Mouse (Mus musculus): Measurements from ENCODE around the gene Slc25a21.

Slc25a21 gene

DNA sequence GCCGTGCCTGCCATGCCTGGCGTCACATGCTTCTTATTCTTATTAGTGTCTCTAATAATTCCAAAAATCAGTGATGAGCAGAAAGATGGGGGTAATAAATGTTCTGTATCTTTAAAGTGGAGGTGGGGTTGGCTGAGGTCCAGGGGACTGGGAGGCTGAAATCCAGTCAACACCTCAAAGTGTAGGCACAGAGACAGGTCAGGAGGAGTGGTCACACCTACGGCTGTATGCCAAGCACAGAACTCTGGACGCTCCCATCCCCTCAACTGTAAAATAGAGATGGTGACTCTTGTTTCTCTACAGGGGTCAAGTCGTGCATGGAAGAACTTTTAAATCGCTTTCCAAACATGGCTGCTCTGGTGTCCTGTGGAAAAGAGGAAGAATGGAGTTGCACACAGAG, 429.8 kb downstream of the Slc25a21 start:
- no peak for DNase-seq (ENCODE audit: low spot score in 2 of 2)

DNA sequence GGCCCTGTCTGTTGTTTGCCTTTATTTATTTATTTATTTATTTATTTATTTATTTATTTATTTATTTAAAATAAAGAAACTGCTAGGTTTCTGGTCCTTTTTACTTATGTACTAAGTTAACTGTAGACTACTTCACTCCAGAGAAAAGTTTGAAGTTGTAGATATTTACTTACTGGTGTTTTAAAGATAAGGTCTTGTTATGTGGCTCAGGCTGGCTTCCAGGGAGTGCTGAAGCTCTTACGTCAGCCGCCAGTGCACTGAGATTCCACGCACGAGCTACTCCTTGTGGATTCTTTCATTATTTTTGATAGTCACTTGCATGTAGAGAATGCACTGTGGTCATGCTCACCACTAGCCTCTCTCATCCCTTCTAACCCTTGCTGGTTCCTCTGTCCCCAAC, 460.2 kb downstream of the Slc25a21 start:
- DNase-seq (ENCODE audit: low spot score in 2 of 2) = no peak

DNA sequence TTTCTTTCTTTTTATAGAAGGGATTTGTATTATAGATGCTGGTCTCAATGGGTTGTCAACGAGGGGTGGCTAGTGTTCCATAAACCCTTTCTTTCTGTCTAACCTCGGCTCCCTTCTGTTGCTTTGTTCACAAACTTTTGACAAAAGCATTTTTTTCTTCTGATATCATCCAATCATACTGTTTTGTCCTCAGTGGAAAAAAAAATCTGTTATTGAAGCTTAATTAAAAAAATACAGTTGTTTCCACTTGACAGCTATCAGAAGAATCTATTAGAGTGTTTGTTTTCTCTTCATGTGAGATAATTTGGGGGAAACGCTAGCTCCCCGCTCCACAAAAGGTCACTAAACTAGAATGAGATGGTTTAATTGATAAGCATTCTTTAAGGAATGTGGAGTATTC, 469.6 kb downstream of the Slc25a21 start:
- no peak for DNase-seq (ENCODE audit: low spot score in 2 of 2)

DNA sequence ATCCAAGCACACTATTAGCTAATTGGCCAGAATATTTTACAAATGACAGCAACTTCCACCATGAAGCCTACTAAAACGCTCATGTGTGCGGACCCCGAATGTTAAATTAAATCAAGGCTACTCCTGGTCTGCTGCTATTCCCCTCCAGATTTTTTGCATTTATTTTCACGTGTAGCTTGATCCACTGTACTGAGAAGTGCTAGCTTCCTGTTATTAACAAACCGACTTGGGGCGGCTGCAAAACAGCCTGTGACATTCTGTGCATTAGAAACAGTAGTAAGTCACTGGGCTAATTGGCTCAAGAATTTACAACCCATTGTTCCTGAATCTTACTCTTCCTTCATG, 478.6 kb downstream of the Slc25a21 start:
- no peak for DNase-seq (ENCODE audit: low spot score in 2 of 2)

DNA sequence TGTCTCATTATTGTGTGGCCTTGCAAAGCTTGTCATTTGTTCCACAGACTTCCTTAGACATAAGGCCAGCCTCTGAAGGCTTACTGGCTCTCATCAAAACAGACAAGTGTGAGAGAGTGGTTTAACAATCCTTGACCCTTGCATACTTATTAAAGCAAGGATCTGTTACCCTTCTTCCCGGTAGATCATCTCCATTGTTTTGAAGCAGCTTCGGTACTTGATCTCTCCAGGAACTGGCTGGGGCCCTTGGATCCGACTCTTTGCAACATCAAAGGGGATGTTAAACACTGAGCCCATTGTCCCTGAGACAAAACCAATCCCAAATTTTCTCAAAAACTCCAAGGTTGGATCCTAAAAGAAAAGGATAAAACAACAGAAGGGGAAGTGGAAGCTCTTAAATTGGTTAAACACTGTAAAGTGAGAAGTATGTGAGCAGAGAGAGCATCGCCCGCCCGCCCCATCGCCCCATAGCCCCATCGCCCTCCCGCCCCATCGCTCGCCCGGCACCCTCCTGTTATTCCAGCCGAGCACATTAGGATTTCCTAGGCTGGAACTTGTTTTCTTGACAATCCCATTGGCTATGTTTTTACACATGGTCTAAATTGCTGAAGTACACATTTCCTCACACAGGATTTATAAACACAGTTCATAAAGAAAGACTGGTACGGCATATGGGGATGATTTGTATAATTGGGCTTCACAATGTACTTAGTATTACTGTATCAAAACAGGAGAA, 479.1 kb downstream of the Slc25a21 start:
- no peak for DNase-seq (ENCODE audit: low spot score in 2 of 2)

DNA sequence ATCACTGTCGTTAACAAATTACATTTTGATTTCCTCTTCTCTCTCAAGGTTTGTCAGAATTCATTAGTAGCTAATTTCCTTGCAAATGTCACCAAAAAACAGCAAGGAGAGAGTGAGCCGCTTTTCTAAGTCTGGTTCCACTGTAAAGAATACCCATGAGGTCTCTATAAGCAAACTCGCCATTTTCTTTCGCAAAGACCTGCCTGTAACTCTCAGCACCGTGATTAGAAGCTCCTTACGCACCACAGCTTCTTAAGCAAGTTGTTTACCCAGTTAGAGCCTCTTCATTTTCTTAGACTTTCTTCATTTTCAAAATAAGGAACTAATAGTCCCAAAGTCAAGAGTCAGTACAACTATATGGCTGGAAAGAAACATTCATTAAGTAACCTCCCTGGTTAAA, 496.3 kb downstream of the Slc25a21 start:
- DNase-seq (ENCODE audit: low spot score in 2 of 2) = no peak

DNA sequence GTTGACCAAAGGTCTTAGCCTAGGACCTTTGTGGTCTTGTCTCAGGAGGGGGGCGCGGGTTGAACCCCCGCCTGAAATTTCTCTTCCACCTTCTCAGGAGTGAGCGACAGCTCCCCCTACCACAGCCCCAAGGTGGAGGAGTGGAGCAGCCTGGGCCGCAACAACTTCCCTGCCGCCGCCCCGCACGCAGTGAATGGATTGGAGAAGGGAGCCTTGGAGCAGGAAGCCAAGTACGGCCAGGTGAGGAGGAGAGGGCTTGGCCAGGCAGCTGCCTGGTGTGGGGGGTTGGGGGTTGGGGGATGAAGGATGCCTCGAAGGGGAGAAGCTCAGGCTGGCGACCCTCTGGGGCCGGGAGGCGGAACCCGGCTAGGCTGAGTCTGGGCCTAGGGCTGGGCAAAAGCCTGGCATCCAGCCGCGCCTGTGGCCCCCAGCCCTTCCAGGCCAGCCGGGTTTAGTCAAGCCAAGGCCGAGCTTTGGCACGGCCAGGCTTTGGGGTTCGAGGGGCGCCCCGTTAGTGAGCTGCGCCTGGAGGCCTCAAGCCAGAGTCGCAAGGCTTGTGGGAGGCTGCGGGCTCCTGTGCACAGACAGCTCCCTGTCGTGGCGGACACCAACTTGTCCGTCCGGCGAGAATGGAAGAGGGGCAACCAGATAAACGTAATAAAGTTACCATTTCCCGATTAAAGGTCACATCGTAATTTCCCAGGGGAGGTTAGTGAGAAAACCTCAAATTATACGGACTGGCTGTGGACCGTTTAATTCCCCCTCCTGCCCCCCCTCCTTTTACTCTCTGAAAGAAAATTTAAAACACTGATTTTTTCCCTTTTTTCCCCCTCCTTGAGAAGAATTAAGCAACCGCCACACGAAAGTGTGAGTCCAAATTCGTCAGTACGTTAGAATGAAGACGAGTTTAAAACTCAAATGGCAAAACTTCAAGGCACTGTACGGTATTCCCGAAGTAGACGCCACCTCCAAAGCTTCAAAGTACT, 497.1 kb downstream of the Slc25a21 start:
- DNase-seq (ENCODE audit: low spot score in 2 of 2) = no peak

DNA sequence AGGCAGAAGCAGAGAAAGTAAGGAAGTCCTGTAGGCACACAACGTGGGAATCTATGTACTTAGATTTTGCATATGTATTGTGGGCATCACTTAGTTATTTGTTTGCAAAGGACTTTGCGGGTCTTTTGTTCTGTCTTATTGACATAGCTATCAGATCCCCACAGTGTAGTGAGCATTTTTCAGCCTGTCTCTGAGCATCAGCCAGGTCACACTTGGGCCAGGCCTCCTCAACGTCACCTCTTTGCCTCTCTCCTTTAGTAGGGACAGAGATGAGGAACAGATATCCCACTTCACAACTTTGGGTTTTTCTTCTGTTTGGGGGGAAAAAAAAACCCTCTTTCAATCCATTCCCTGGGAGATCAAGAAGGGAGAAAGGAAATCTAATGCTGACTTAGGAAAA, 497.9 kb downstream of the Slc25a21 start:
- no peak for DNase-seq (ENCODE audit: low spot score in 2 of 2)

DNA sequence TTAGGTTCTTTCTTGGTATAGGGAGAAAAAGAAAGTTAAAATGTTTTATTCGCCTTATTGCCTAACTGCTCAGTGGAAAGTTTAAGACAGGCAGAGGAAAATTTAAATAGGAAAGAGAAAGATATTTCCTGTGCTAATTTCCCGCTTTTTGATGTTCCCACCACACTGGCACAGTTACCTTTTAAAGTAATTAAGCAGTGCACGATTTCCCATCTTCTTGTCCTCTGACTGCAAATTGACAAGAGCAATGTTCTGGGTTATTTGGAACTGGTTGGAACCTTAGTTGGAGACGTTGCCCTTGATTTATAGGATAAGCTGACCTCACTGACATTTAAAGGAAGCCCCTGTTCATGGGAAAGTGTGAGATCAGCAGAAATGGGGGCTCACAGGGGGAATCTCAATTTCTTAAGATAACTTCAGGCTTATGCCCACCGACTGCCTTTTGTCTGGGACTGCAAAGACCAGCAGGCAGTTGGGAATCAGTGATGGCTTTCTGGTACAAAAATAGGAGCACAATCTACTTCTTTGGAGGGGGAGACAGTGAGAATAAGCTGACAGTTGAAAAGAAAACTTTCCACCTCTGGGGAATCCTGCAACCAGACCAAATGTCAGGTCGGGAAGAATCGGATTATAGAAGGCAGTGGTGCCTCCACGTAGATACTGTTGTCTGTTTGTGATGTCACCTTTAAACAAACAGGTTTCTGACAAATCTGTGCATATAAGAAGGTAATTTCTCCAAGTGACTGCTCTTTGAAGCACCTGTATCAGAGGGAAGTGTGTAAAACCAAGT, 498.9 kb downstream of the Slc25a21 start:
- no peak for DNase-seq (ENCODE audit: low spot score in 2 of 2)

DNA sequence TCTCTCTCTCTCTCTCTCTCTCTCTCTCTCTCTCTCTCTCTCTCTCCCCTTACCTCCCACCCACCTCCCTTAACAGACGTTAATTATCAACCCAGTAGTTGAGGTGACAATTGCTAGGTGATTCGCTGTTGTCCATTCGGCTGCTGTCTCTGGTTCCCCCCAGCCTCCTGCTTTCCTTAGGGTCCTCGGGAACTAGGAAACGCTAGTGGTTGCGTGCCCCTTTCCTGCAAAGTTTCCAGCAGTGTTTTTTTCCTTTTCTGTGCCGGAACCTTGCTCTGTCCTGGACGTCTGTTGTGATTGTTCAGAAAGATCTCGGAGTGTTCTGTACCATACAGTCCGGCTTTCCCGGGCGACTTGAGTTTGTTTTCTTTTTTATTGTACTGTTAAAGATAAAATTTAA, 499.5 kb downstream of the Slc25a21 start:
- DNase-seq (ENCODE audit: low spot score in 2 of 2) = no peak

DNA sequence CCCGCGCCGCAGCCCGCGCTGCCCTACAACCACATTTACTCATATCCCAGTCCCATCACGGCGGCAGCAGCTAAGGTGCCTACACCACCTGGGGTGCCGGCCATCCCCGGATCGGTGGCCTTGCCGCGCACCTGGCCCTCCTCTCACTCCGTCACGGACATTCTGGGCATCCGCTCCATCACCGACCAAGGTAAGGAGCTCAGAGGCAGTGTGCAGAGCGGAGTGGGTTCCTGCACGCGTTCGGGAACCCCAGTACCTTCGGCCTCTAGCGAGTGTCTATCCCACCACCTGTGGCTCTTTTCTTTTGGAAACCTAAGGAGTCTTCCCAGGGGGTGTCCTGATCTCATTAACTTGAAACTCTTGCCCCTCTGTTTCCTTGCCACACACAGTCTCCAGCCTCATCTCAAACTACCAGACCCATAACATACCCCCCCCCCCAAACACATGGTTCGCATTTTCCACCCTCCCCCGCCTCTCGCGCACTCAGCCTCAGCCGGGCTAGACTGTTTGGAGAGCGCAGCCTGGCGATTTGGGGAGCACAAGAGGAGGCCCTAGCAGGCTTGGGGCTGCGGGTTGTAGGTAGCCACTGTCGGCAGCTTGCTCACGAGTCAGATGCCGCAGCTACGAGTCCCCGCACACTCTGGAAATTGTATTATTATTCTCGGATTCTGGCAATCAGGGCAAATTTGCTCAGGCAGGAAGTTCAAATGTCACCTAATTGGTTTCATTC, 500.1 kb downstream of the Slc25a21 start:
- DNase-seq (ENCODE audit: low spot score in 2 of 2) = no peak

DNA sequence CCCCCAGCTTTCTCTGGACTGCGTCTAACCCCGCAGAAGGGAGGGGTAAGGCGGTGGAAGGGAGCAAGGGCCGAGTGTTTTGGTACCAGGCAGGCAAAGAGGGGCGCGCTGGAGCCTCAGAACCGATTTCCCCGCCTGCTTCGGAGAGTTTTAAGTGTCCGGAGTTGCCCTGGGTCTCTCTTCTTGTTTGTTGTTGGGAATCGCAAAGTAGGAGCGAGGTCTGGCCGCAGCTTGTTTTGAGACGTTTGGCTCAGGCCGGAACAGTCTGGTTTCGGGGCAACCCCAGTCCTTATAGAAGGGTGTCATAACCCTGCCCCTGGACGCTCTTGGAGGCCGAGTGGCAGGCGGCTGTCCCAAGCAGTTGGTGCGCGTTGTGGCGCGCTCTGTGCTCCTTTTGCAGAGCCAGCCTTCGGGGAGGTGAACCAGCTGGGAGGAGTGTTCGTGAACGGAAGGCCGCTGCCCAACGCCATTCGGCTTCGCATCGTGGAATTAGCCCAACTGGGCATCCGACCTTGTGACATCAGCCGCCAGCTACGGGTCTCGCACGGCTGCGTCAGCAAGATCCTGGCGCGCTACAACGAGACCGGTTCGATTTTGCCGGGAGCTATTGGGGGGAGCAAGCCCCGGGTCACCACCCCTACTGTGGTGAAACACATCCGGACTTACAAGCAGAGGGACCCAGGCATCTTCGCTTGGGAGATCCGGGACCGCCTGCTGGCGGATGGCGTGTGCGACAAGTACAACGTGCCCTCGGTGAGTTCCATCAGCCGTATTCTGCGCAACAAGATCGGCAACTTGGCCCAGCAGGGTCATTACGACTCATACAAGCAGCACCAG, 500.9 kb downstream of the Slc25a21 start:
- DNase-seq (ENCODE audit: low spot score in 2 of 2) = no peak

DNA sequence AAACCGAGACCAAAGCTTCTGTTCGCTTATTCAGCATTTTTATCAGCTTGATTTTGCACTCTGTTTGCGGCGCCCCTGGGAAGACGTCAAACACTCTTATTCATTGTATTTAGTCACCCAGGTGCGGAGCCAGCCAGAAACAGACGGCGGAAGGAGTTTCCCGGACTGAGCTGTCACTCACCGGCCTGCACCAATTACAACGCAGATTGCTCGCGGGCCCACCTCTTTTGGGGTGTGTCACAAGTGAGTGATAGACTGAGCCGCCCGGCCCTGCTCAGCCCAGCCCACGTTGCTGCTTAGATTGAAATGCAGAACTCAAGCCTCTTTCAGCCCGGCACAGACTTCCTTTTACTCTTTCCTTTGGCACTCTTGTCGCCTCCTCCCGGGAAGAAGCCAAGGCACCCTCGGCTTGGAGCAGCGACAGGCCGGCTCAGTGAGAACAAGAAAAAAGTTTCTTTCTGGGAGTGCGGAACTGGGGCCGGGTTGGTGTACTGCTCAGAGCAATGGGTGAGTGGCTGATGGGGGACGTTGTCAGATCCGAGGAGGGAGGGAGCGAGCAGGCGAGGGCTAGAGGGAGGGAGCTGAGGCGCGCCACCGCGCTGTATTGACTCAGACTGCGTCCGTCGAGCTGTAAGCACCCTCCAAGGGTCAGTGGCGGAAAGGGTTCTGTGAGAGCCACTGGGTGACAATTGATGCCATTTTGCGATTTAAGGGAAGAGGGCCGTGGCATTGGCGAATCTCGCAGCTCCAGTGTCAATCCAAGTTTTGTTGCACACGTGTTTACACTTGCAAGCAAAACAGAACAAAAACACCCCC, 501.7 kb downstream of the Slc25a21 start:
- DNase-seq (ENCODE audit: low spot score in 2 of 2) = no peak

DNA sequence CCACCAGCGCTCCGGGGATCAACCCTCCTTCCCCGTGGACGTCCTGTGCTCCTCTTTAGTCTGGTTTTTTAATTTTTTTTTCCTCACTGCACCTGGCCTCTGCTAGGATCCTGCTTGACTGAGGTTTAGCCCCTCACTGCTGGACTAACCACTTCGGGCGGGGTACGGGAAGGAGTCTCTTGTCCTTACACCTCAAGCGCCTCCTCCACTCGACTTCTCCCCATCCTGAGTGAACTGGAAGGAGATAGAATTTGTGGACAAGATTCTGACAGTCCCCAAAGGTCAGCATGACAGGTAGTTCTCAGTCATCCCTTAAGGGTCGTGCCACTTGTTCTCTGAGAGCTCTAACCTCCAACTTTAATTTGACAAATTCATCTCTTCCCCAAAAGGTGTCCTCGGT, 502.3 kb downstream of the Slc25a21 start:
- no peak for DNase-seq (ENCODE audit: low spot score in 2 of 2)

DNA sequence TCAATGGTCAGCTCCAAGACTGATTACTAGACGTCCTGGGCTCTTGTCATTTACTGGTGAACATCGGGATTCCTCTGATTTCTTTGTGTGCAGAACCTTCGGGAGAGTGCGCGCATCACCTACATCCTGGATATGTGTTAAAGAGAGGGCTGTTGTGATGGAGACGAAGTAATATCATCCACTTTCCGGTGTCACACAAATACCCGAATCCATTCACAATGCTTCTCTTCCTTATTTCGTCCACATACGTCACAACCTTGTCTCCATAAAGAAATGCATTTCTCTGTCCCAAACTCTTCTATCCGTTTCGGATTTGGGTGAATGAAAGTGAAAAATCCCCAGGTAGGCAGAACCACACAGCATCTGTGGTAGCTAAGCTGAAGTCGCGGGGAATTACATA, 502.9 kb downstream of the Slc25a21 start:
- no peak for DNase-seq (ENCODE audit: low spot score in 2 of 2)

DNA sequence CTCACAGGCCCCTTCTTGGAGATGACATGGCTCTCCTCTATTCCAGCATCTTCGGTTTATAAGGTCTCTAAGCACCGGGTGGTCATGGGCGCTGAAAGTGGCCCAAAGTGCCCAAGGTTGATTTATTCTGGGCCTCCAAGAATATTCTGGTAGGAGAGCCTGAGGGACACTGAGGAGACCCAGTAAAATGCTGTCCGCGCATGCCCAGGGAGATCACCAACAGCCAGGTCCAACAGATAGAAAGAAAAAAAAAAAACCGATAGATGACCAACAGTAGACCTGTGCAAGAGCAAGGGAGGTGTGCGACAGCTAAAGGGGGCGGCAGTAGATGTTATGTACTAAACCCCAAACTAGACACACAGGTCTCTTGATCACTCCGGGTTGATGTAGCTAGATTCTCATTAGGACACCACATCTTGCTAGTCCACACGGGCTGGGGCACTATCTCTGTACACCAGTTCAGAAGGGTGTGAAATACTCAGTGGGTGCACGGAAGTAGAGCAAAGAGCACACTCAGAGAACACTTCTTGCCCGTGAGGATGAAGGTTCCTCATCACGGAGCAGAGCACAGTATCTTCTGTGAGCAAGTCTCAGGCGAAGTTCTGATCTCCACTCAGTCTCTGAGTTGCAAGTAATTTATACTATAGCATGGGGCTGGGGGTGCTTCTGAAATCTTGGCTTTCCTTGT, 503.7 kb downstream of the Slc25a21 start:
- DNase-seq (ENCODE audit: low spot score in 2 of 2) = no peak

DNA sequence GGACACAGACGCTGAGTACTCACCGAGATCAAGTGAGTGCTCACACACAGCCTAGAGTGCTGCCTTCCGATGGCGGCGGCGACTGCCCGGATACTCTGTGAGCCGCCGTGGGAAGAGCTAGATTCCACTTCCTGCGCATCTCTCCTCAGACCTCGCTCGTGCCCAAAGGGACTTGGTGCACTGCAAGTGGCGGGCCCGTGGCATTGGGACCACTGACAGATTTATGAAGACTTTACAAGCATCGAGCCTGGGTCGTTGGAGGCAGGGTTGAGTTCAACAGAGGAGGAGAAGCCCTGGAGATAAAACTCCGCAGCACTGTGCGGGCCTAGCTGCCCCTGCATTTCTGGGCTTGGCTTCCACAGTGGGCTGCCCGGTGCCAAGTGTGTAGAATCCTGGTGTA, 504.7 kb downstream of the Slc25a21 start:
- no peak for DNase-seq (ENCODE audit: low spot score in 2 of 2)

DNA sequence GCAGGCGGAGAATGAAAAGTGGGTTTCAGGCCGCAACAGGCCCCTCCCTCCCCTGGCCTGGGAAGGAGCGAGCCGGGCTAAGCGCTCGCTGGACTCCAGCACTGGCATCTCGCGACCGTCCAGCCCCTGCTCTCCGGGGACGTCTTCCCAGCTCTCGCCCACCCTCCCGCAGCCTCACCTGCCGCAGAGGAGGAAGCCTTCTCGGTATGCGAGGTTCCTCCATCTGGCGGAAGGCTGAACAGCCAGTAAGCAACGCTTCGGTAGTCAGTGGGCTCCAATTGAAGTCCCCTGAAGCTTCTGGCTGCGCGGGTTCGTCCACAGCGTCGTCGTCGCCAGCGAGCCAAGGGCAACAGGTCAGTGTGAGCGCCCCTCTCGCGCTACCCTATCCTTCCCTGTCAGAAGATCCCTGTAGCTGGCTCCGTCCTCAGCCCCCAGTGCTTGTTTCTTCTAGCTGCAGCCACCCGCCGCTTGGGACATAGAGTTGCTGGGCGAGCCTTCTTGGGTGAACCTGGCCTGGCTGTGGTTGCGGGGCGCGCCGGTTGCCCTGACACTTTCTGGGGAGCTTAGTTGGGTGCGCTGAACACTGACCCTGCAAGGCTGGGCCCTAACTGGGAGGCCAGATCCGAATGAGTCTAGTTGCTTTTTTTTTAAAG, 505.7 kb downstream of the Slc25a21 start, which contains the start of gene Pax9:
Pax9 (plus strand) TSS at position 341 of the 653 bp plus-strand sequence.
- DNase-seq (ENCODE audit: low spot score in 2 of 2) = no peak

DNA sequence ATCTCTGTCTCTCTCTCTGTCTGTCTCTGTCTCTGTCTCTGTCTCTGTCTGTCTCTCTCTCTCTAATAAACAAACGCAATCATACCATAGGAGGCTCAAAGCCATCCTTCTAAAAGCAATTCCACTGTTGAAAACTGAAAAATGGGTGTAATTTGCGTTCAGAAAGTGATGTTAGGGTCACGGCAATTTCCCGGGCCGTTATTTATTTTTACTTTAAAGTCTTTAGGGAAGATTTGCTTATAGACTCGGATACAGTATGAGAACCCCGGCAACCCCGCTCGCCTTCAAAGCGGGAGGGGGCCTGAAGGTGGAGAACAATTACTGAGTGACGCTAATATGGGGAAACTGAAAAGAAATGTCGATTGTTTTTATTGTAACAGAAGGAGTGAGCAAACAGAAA, 506.3 kb downstream of the Slc25a21 start:
- DNase-seq (ENCODE audit: low spot score in 2 of 2) = no peak
